ENCODE assay signal across 10 mouse cellular contexts in genomic region chr6:39782618-39783017, GRCm38 (mm10). TPM values are rescaled to one million over a fixed set of nuclear protein-coding genes. Genes with fewer than 3 reads are reported as not detected.
DNase-seq lines count a peak whose midpoint lies in the region; TF ChIP-seq lines count a peak whose summit lies in the region.
"Had no signal": no experiment of that assay in that cellular context is flagged by ENCODE, and none has a peak within 500 bp of the region (broad histone marks: within the 10 kb centered on the region; RNA-seq: fewer than 3 reads in every experiment).

No protein-coding gene starts in this region.

- no peak overlapping the region for H3K4me3 ChIP-seq in gastrocnemius, adult 2 months
- H3K4me3 ChIP-seq: limb, embryonic 13.5 days; stomach, embryonic 15.5 days had no signal

- no peak overlapping the region for H3K27ac ChIP-seq in gastrocnemius, adult 2 months

- no peak for DNase-seq in gastrocnemius, adult 2 months
- DNase-seq in gastrocnemius, postnatal 14 days, result no peak
- peak; percentile 4 to 36 for DNase-seq in spleen, postnatal 36 days (ENCODE audit: low spot score in 2 of 2)
- no peak for DNase-seq in spleen, postnatal 4 days (ENCODE audit: low spot score in 2 of 2)
- peak; percentile 47 for DNase-seq in c-Kit-positive CD71-positive TER-119-negative erythroid progenitor cells, embryonic 14.5 days (ENCODE audit: low read depth)
- DNase-seq in kidney, postnatal 14 days, result peak; percentile 36
- DNase-seq in thymus, postnatal 25 days, result peak; percentile 24
- no peak for DNase-seq in ovary, postnatal 36 days (ENCODE audit: low spot score)

- TF ChIP-seq CTCF in gastrocnemius, adult 2 months (IDR thresholded peaks at IDR 0.05), result peak; percentile 82

- intact Hi-C loops in gastrocnemius, adult 2 months (cut with DNase I), result loop anchor here (2.0 to 5.0 kb wide), 4 partner anchors 60 to 320 kb away; no protein-coding TSS in a partner anchor
- intact Hi-C loops in gastrocnemius, postnatal 14 days (cut with DNase I; ENCODE audit: low total_unique reads), result loop anchor here (5.0 to 10.0 kb wide), 2 partner anchors 158 to 315 kb away; no protein-coding TSS in a partner anchor

RNA-seq across cellular contexts. Expression of gene Mrps33, which starts 28.2 kb away (rescaled TPM):
- total RNA-seq in gastrocnemius, adult 2 months (2021), result 10 to 100 TPM; 48.4 to 70.0 TPM
- 10 to 100 TPM; 54.9 to 65.0 TPM for total RNA-seq in gastrocnemius, postnatal 14 days (2021)

RNA-seq across cellular contexts. Expression of gene Braf, which starts 57.4 kb away (rescaled TPM):
- 1 to 10 TPM; 6.5 to 8.1 TPM for total RNA-seq in gastrocnemius, adult 2 months (2021)
- 1 to 10 TPM; 8.3 to 9.3 TPM for total RNA-seq in gastrocnemius, postnatal 14 days (2021)

Comparison
In these comparisons a context has a peak if more than half of its experiments do, and no peak if none do; other contexts are left out.
1. DNase-seq: peak in spleen, postnatal 36 days (2 of 2), c-Kit-positive CD71-positive TER-119-negative erythroid progenitor cells, embryonic 14.5 days (single experiment), kidney, postnatal 14 days (single experiment) and thymus, postnatal 25 days (single experiment); none in gastrocnemius, adult 2 months (single experiment), gastrocnemius, postnatal 14 days (single experiment), spleen, postnatal 4 days (0 of 2) and ovary, postnatal 36 days (single experiment).